9 mouse cellular contexts compared by ENCODE assay signal in genomic region chr11:110572548-110572947, GRCm38 (mm10).
DNase-seq lines count a peak whose midpoint lies in the region; TF ChIP-seq lines count a peak whose summit lies in the region.
"Had no signal": no experiment of that assay in that cellular context is flagged by ENCODE, and none has a peak within 500 bp of the region (broad histone marks: within the 10 kb centered on the region; RNA-seq: fewer than 3 reads in every experiment).

No protein-coding gene starts in this region.

- no peak overlapping the region for H3K27ac ChIP-seq in small intestine, adult 2 months (ENCODE audit: insufficient read depth, low read depth, low read length)
- H3K27ac ChIP-seq: limb, embryonic 12.5 days had no signal

- no peaks in the 10 kb centered on the region for H3K27me3 ChIP-seq in small intestine, adult 2 months (ENCODE audit: control insufficient read depth, insufficient read depth, low read length)
- H3K27me3 ChIP-seq: limb, embryonic 12.5 days had no signal

- peak; percentile 12 to 21 for DNase-seq in cerebellum, adult 18-20 months
- no peak for DNase-seq in cerebellum, adult 9-10 months
- DNase-seq in B cell, adult 2 months, result peak; percentile 2 to 19
- DNase-seq in cerebellum, postnatal 25 days, result peak; percentile 20 to 65
- peak; percentile 47 for DNase-seq in gastrocnemius, postnatal 14 days
- DNase-seq in layer of hippocampus, adult 18-20 months (ENCODE audit: low spot score in 2 of 2), result peak; percentile 28 to 76
- peak; percentile 45 for DNase-seq in lung, postnatal 14 days

- TF ChIP-seq CTCF in small intestine, adult 2 months (IDR thresholded peaks at IDR 0.05; ENCODE audit: extremely low read depth, insufficient read length, insufficient replicate concordance, low read depth, low read length), result peak; percentile 64; the same call in 1 of the 2 replicates

- no peak for TF ChIP-seq POLR2A in small intestine, adult 2 months (IDR thresholded peaks at IDR 0.05; ENCODE audit: low read depth, low read length)

- 50% methylated on average over 10 of the region's 10 CpGs for WGBS in small intestine, adult 2 months

- no peaks in the 10 kb centered on the region for H3K36me3 ChIP-seq in small intestine, adult 2 months (ENCODE audit: control insufficient read depth, insufficient read depth, low read length)
- H3K36me3 ChIP-seq: limb, embryonic 12.5 days had no signal

- H3K4me1 ChIP-seq in small intestine, adult 2 months (ENCODE audit: control insufficient read depth, insufficient read depth, insufficient read length, low read length), result no peaks in the 10 kb centered on the region

- H3K4me3 ChIP-seq in small intestine, adult 2 months (ENCODE audit: low read depth, low read length), result no peak overlapping the region
- H3K4me3 ChIP-seq: limb, embryonic 12.5 days had no signal

- intact Hi-C loops in gastrocnemius, postnatal 14 days (cut with DNase I; ENCODE audit: low total_unique reads), result loop anchor here (2.0 kb wide), 1 partner anchor 488 kb away; no protein-coding TSS in a partner anchor
